Mouse (Mus musculus) hindbrain, postnatal 0 days (tissue): Measurements from ENCODE around the gene Hist1h2bj. TPM values are rescaled to one million over a fixed set of nuclear protein-coding genes. Genes with fewer than 3 reads are reported as not detected.
"Not testable (repeated sequence)": the region's sequence is repeated elsewhere in the genome, so short reads cannot be mapped to it uniquely, and the experiment has no call there.

ENCODE experiments used
- ATAC-seq: fragments of 200-750 bp; cut with Nextera tagmentation; 2 replicates; pipeline ENCODE4 v1.8.0; 2017; ENCODE audit warnings: mild to moderate bottlenecking, moderate TSS enrichment, moderate library complexity
- DNase-seq: peaks from one replicate; pipeline ENCODE4 v3.0.0-alpha.2; 2015; ENCODE audit warnings: low spot score
- H3K27ac ChIP-seq: fragments of 300-500 bp; sonication (generic); 2 replicates; pipeline ENCODE4 v1.5.1; 2014; ENCODE audit warnings: mild to moderate bottlenecking
- H3K27me3 ChIP-seq: fragments of 300-500 bp; sonication (generic); 2 replicates; pipeline ENCODE4 v1.6.1; 2014; ENCODE audit warnings: low read length, mixed read lengths; ENCODE audit not compliant: insufficient read depth
- H3K36me3 ChIP-seq: fragments of 300-500 bp; sonication (generic); 2 replicates; pipeline ENCODE4 v1.6.1; 2014; ENCODE audit warnings: low read length, mixed read lengths; ENCODE audit not compliant: insufficient read depth
- H3K4me1 ChIP-seq: fragments of 300-500 bp; sonication (generic); 2 replicates; pipeline ENCODE4 v1.6.1; 2014; ENCODE audit warnings: antibody characterized with exemption, low read length, mixed read lengths; ENCODE audit not compliant: insufficient read depth
- H3K4me2 ChIP-seq: fragments of 300-500 bp; sonication (generic); 2 replicates; pipeline ENCODE4 v1.6.1; 2014; ENCODE audit warnings: low read depth, mild to moderate bottlenecking, low read length, moderate library complexity, mixed read lengths
- H3K4me3 ChIP-seq: fragments of 300-500 bp; sonication (generic); 2 replicates; pipeline ENCODE4 v1.5.1; 2014; ENCODE audit warnings: low read length
- H3K9ac ChIP-seq: fragments of 300-500 bp; sonication (generic); replicated peaks from 2 replicates; pipeline ENCODE4 v1.6.1; 2014; ENCODE audit warnings: mild to moderate bottlenecking, low read length, moderate library complexity, mixed read lengths
- H3K9me3 ChIP-seq: fragments of 300-500 bp; sonication (generic); 2 replicates; pipeline ENCODE4 v1.6.1; 2016; ENCODE audit warnings: low read length, mixed read lengths
- CTCF ChIP-seq: IDR thresholded peaks from 2 replicates; pipeline ENCODE4 v1.5.1; 2016; ENCODE audit warnings: antibody characterized with exemption, control low read depth, low read depth
- WGBS: fragments of 180-500 bp; shearing (Covaris S2); extraction: QIAGEN DNeasy Blood & Tissue Kit; methylation state at CpG from one replicate; pipeline ENCODE4 v1.1.7; 2014; 5-methylcytosine and 5-hydroxymethylcytosine counted together
- microRNA-seq, 2 experiments: library from miRNA; unstranded; fragments of <30 nt; microRNA quantifications; one replicate each; pipeline ENCODE4; 2016
- polyA plus RNA-seq: library from polyadenylated mRNA; unstranded; fragments of >200 nt; fragmentation: Nextera tagmentation; extraction: Ambion mirVana; gene quantifications from 2 replicates; pipeline ENCODE4 v1.2.1, GENCODE M21; 2015
- total RNA-seq: library from RNA; depleted of rRNA; stranded (reverse); fragments of >200 nt; gene quantifications from 2 replicates; pipeline ENCODE4 v1.2.3, GENCODE M21; 2014; rRNA removed

Gene Hist1h2bj
- total and polyA plus RNA-seq, 2 experiments from 2014 or later = 4.2 to 1,409 TPM

DNA sequence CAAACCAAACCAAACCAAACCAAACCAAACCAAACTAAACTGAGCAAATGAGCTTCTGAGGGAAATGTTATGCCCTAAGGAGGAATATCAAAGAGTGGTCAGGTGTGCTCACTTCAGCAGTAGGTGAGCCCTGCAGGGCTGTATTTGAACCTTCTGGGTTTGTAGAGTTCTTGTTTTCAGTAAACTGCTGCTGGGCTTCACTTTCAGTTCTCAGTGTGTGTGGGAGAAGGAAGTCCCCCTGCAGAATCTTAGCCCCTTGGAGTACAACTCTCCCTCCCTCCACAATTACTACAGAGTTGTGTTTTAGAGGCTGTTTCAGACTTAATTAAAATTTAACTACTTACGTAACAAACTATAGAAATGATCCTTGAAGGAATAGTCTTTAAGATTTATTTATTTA, 10.7 kb downstream of the Hist1h2bj start:
- H3K27ac ChIP-seq = no peak overlapping the region
- no peaks in the 10 kb centered on the region for H3K36me3 ChIP-seq
- no peak for TF ChIP-seq CTCF
- no peak for ATAC-seq
- no peak for DNase-seq
- H3K9ac ChIP-seq = no peak overlapping the region
- no peak overlapping the region for H3K4me3 ChIP-seq
- 91% methylated on average over 1 of the region's 1 CpGs for WGBS
- H3K9me3 ChIP-seq = no peaks in the 10 kb centered on the region
- no peak overlapping the region for H3K4me2 ChIP-seq
- H3K27me3 ChIP-seq = no peaks in the 10 kb centered on the region
- H3K4me1 ChIP-seq = no peaks in the 10 kb centered on the region

DNA sequence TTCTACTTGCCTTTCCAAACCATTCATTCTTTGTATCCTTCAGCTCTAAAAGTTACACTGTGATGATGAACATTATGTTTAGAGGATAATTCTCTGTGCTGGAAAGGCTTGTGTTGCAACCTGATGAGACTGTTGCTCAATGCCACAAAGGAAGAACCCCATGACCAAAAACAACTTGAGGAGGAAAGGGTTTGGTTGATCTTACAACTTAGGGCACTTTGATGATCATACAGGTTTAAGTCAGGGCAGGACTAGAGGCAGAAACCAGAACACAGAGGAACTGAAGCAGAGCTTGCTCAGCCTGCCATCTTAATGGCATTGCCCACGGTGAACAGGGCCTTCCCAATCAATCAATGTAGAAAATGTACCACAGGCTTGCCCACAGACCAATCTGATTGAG, 18.4 kb downstream of the Hist1h2bj start:
- Histone ChIP-seq H3K4me3 (no peak overlapping the region), H3K27me3 (no peaks in the 10 kb centered on the region), H3K4me1 (no peaks in the 10 kb centered on the region), H3K9me3 (no peaks in the 10 kb centered on the region), H3K4me2 (no peak overlapping the region), H3K36me3 (no peaks in the 10 kb centered on the region), H3K9ac (no peak overlapping the region), H3K27ac (no peak overlapping the region)
- no peak for ATAC-seq
- 78% methylated on average over 1 of the region's 1 CpGs for WGBS
- TF ChIP-seq CTCF = no peak
- DNase-seq = no peak

DNA sequence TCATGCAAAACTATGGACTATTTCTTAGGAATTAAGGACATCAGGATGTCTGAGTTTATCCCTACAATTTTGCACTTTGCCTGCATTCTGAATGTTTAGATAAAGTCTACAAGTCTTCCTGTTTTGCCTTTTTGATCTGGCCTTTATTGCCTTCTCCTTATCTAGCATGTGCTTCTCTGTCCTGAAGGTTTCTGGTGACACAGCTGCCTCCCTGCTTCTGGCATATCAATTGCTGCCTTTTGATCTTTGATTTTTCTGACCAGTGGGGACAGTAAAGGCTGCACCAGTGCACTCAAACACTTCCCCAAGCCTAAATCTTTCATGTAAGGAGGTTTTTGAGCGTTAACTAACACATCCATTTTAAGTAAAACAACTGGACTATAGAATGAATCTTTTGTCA, 20.5 kb downstream of the Hist1h2bj start:
- Histone ChIP-seq H3K27ac (no peak overlapping the region), H3K9ac (no peak overlapping the region), H3K4me2 (no peak overlapping the region), H3K36me3 (no peaks in the 10 kb centered on the region), H3K9me3 (no peaks in the 10 kb centered on the region), H3K27me3 (no peaks in the 10 kb centered on the region), H3K4me1 (no peaks in the 10 kb centered on the region), H3K4me3 (no peak overlapping the region)
- ATAC-seq = no peak
- no peak for DNase-seq
- no peak for TF ChIP-seq CTCF
- 84% methylated on average over 1 of the region's 1 CpGs for WGBS

DNA sequence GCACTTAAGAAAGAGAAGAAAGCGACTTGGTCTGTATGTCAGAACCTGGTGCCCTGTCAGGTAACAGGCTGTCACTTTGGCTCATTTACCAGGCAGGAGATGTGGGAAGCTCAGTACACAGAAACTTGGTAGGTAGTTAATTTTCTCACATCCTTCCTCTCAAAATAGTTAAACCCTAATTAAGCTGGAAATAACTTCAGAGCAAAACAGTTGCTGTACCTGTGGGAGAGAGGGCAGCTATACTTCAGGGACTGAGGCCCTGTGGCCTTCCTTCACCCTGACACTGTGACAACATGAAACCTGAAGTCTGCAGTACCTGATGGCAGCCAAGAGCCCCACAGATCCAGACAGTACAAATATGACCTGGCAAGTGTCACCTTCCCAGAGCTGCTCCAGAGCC, 41.1 kb downstream of the Hist1h2bj start, which contains the start of gene Vmn1r188:
Vmn1r188 (plus strand) TSS at position 301 of the 400 bp plus-strand sequence.
- whole genome bisulfite sequencing = 77% methylated on average over 1 of the region's 1 CpGs
- ATAC-seq = not testable (repeated sequence)

More for the DNA sequence above, 41.1 kb downstream of the Hist1h2bj start, which contains the start of gene Vmn1r188:
- H3K27ac ChIP-seq, H3K4me3 ChIP-seq, H3K4me1 ChIP-seq, DNase-seq, H3K9ac ChIP-seq, H3K4me2 ChIP-seq, H3K36me3 ChIP-seq, H3K9me3 ChIP-seq, H3K27me3 ChIP-seq: not testable (repeated sequence)

Small RNA genes within 50 kb of the gene (microRNA-seq; reads per million reads assigned to microRNA genes)
- gene Gm26300 (0 reads per million in 2 experiments), gene Gm44390 (0 reads per million in 2 experiments), gene Gm44486 (0 reads per million in 2 experiments)

Other genes starting within 250 kb of the Hist1h2bj start
- 1,114 and 1,806 TPM in 2 replicates for gene Hist1h2bq, start 233.0 kb upstream of the Hist1h2bj start, total RNA-seq
- gene Hist1h2bq, start 233.0 kb upstream of the Hist1h2bj start, polyA plus RNA-seq = 4.8 and 6.4 TPM in 2 replicates
- gene Hist1h2ao, start 232.7 kb upstream of the Hist1h2bj start, total RNA-seq = not detected in 2 replicates
- not detected in 2 replicates for gene Hist1h2ao, start 232.7 kb upstream of the Hist1h2bj start, polyA plus RNA-seq
- gene Hist1h4m, start 231.5 kb upstream of the Hist1h2bj start, total RNA-seq = 2.3 and 3.3 TPM in 2 replicates
- not detected in 2 replicates for gene Hist1h4m, start 231.5 kb upstream of the Hist1h2bj start, polyA plus RNA-seq
- gene Hist1h4n, start 211.0 kb upstream of the Hist1h2bj start, total RNA-seq = 4,540 and 4,675 TPM in 2 replicates
- 3.7 and 4.1 TPM in 2 replicates for gene Hist1h4n, start 211.0 kb upstream of the Hist1h2bj start, polyA plus RNA-seq
- 1,318 and 1,554 TPM in 2 replicates for gene Hist1h2ap, start 209.7 kb upstream of the Hist1h2bj start, total RNA-seq
- gene Hist1h2ap, start 209.7 kb upstream of the Hist1h2bj start, polyA plus RNA-seq = 798 and 958 TPM in 2 replicates
- 757 and 1,216 TPM in 2 replicates for gene Hist1h2br, start 209.5 kb upstream of the Hist1h2bj start, total RNA-seq
- gene Hist1h2br, start 209.5 kb upstream of the Hist1h2bj start, polyA plus RNA-seq = 4.7 and 7.4 TPM in 2 replicates
- 9.3 and 13.5 TPM in 2 replicates for gene Zfp184, start 98.1 kb upstream of the Hist1h2bj start, total RNA-seq
- 7.8 and 9.6 TPM in 2 replicates for gene Zfp184, start 98.1 kb upstream of the Hist1h2bj start, polyA plus RNA-seq
- not detected in 2 replicates for gene Pom121l2, start 62.0 kb upstream of the Hist1h2bj start, total RNA-seq
- not detected in 2 replicates for gene Pom121l2, start 62.0 kb upstream of the Hist1h2bj start, polyA plus RNA-seq
- not detected in 2 replicates for gene Prss16, start 33.5 kb upstream of the Hist1h2bj start, total RNA-seq
- not detected in 2 replicates for gene Prss16, start 33.5 kb upstream of the Hist1h2bj start, polyA plus RNA-seq
- 67.7 and 136 TPM in 2 replicates for gene Hist1h2ah, start 7.6 kb upstream of the Hist1h2bj start, total RNA-seq
- gene Hist1h2ah, start 7.6 kb upstream of the Hist1h2bj start, polyA plus RNA-seq = 2.2 and 10.5 TPM in 2 replicates
- 468 and 587 TPM in 2 replicates for gene Hist1h2bk, start 7.3 kb upstream of the Hist1h2bj start, total RNA-seq
- 0.84 and 1.2 TPM in 2 replicates for gene Hist1h2bk, start 7.3 kb upstream of the Hist1h2bj start, polyA plus RNA-seq
- 20.6 and 39.3 TPM in 2 replicates for gene Hist1h4i, start 1.9 kb upstream of the Hist1h2bj start, total RNA-seq
- gene Hist1h4i, start 1.9 kb upstream of the Hist1h2bj start, polyA plus RNA-seq = 5.1 and 5.5 TPM in 2 replicates
- 477 and 856 TPM in 2 replicates for gene Hist1h2ag, start 270 bp upstream of the Hist1h2bj start, total RNA-seq
- 13.5 and 16.6 TPM in 2 replicates for gene Hist1h2ag, start 270 bp upstream of the Hist1h2bj start, polyA plus RNA-seq
- not detected in 2 replicates for gene Vmn1r188, start 41.2 kb downstream of the Hist1h2bj start, total RNA-seq
- not detected in 2 replicates for gene Vmn1r188, start 41.2 kb downstream of the Hist1h2bj start, polyA plus RNA-seq
- not detected in 2 replicates for gene Vmn1r189, start 62.6 kb downstream of the Hist1h2bj start, total RNA-seq
- gene Vmn1r189, start 62.6 kb downstream of the Hist1h2bj start, polyA plus RNA-seq = not detected in 2 replicates
- gene Vmn1r191, start 140.8 kb downstream of the Hist1h2bj start, total RNA-seq = not detected in 2 replicates
- gene Vmn1r191, start 140.8 kb downstream of the Hist1h2bj start, polyA plus RNA-seq = not detected in 2 replicates
- gene Vmn1r192, start 147.9 kb downstream of the Hist1h2bj start, total RNA-seq = not detected in 2 replicates
- gene Vmn1r192, start 147.9 kb downstream of the Hist1h2bj start, polyA plus RNA-seq = not detected in 2 replicates
- gene Vmn1r193, start 179.9 kb downstream of the Hist1h2bj start, total RNA-seq = not detected in 2 replicates
- gene Vmn1r193, start 179.9 kb downstream of the Hist1h2bj start, polyA plus RNA-seq = not detected in 2 replicates
- gene Vmn1r194, start 201.0 kb downstream of the Hist1h2bj start, total RNA-seq = not detected in 2 replicates
- gene Vmn1r194, start 201.0 kb downstream of the Hist1h2bj start, polyA plus RNA-seq = not detected in 2 replicates
- not detected in 2 replicates for gene Vmn1r195, start 227.3 kb downstream of the Hist1h2bj start, total RNA-seq
- gene Vmn1r195, start 227.3 kb downstream of the Hist1h2bj start, polyA plus RNA-seq = not detected in 2 replicates
- gene Vmn1r196, start 246.7 kb downstream of the Hist1h2bj start, total RNA-seq = not detected in 2 replicates
- not detected in 2 replicates for gene Vmn1r196, start 246.7 kb downstream of the Hist1h2bj start, polyA plus RNA-seq